Mouse (Mus musculus): ENCODE results near the gene Wrap73. TPM values are rescaled to one million over a fixed set of nuclear protein-coding genes. Genes with fewer than 3 reads are reported as not detected.

Wrap73 gene
- polyA plus RNA-seq, 2 experiments = 15.8 to 25.9 TPM

DNA sequence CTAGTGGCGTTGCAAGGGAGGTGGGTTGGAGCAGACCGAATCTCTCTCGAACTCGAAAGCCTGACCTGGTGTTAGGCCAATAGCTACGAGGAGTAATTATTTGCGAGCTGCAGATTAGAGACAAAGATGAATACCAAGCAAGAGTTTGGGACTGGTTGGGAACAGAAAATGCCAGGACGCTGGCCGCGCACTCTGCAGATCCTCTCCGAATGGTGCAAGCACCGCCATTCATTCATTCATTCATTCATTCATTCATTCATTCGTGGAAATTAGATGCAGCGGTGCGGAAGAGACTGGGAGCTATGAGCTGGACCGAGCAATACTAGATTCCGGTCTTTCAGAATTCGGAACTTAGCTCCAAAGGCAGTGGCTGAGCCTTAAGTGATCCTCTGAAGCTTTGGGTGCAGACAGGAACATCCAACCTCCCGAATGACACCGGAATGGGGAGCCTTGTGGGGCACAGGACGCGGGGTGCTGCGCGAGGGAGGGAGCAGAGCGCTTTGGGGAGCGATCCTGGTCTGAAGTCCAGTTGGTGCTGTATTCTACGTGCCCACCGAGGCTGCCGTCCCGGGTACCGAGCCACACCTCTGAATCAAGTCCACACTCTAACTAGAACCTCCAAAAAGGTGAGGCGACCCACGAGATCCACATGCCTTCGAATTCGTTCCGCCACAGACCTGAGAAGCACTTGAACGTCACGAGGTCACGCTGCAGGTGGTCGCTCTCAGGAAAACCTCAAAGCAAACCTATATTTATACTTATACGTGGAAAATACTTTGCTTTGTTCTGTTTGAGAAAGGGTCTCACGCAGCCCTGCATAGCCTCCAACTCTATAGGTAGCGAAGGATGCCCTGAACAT lies 934 bp upstream of the Wrap73 start:
- 3% methylated on average over 42 of the region's 42 CpGs for WGBS (ENCODE audit: insufficient replicate concordance)
- Histone ChIP-seq H3K27me3 (ENCODE audit: control insufficient read depth, insufficient read depth, low read length) (peaks cover 55% of the 10 kb centered on the region), H3K4me2 (ENCODE audit: low read depth) (peak overlapping the region; percentile 77), H3K9ac (replicated peaks) (no peak overlapping the region), H3K4me1 (replicated peaks; ENCODE audit: control insufficient read depth in 2 of 2, insufficient read depth in 2 of 2, low read length in 1 of 2) (peaks cover 8 to 9% of the 10 kb centered on the region in 2 experiments), H3K9me3 (ENCODE audit: control insufficient read depth, low read length) (no peaks in the 10 kb centered on the region), H3K36me3 (replicated peaks; ENCODE audit: control insufficient read depth, insufficient read depth, low read depth) (peaks cover 3% of the 10 kb centered on the region; the same call in 1 of the 2 replicates), H3K4me3 (ENCODE audit: insufficient read depth in 1 of 2, low read depth in 2 of 2, low read length in 2 of 2) (peak overlapping the region in 1 of 2 experiments; percentile 82; a peak in 2 of 4 replicates), H3K27ac (no peak overlapping the region)
- no peak for ATAC-seq (ENCODE audit: insufficient read depth)
- TF ChIP-seq CTCF (IDR thresholded peaks at IDR 0.05; ENCODE audit: low read depth) = no peak
- TF ChIP-seq EP300 (IDR thresholded peaks at IDR 0.05; ENCODE audit: low read depth) = no peak
- DNase-seq (ENCODE audit: low read depth in 3 of 3, low spot score in 3 of 3) = no peak

DNA sequence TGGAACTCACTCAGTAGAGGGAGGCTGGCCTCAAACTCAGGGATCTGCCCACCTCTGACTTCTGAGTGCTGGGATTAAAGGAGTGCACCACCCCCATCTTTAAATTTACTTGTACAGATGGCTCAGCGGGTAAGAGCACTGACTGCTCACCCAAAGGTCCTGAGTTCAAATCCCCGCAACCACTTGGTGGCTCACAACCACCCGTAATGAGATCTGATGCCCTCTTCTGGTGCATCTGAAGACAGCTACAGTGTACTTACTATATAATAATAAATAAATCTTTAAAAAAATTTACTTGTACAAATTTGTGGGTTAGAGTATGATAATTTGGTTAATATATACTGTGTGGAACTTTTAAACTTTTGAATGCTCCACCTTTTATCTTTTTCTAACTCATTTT lies 2.5 kb downstream of the Wrap73 start:
- no peak overlapping the region for H3K9ac ChIP-seq (replicated peaks)
- no peaks in the 10 kb centered on the region for H3K9me3 ChIP-seq (ENCODE audit: control insufficient read depth, low read length)
- peaks cover 8 to 9% of the 10 kb centered on the region in 2 experiments for H3K4me1 ChIP-seq (replicated peaks; ENCODE audit: control insufficient read depth in 2 of 2, insufficient read depth in 2 of 2, low read length in 1 of 2)
- WGBS (ENCODE audit: insufficient replicate concordance) = 78% methylated on average over 3 of the region's 3 CpGs
- TF ChIP-seq EP300 (IDR thresholded peaks at IDR 0.05; ENCODE audit: low read depth) = no peak
- no peak for TF ChIP-seq CTCF (IDR thresholded peaks at IDR 0.05; ENCODE audit: low read depth)
- no peak overlapping the region for H3K4me2 ChIP-seq (ENCODE audit: low read depth)
- ATAC-seq (ENCODE audit: insufficient read depth) (no peak), DNase-seq (ENCODE audit: low read depth in 3 of 3, low spot score in 3 of 3) (no peak)
- peaks cover 9% of the 10 kb centered on the region; the same call in 1 of the 2 replicates for H3K36me3 ChIP-seq (replicated peaks; ENCODE audit: control insufficient read depth, insufficient read depth, low read depth)
- no peak overlapping the region for H3K4me3 ChIP-seq (ENCODE audit: insufficient read depth in 1 of 2, low read depth in 2 of 2, low read length in 2 of 2)
- H3K27ac ChIP-seq = no peak overlapping the region
- peaks cover 23% of the 10 kb centered on the region for H3K27me3 ChIP-seq (ENCODE audit: control insufficient read depth, insufficient read depth, low read length)

DNA sequence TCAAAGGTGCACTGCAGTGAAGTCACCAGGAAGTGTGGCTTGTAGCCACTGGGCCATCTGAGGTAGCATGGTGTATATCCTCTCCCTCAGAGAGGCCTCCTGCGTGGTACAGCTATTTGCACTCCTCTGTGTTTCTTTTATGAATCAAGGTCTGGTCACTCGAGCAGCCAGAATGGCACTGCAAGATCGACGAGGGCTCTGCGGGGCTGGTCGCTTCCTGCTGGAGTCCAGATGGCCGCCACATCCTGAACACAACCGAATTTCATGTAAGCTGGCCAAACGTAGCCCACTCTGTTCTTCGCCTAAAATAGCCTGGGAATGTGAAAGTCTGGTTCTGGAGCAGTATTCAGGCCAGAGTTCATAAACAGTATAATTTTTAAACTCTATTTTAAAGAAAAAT lies 4.2 kb downstream of the Wrap73 start:
- peaks cover 15% of the 10 kb centered on the region; the same call in 1 of the 2 replicates for H3K36me3 ChIP-seq (replicated peaks; ENCODE audit: control insufficient read depth, insufficient read depth, low read depth)
- H3K4me2 ChIP-seq (ENCODE audit: low read depth) = no peak overlapping the region
- H3K4me3 ChIP-seq (ENCODE audit: insufficient read depth in 1 of 2, low read depth in 2 of 2, low read length in 2 of 2) = no peak overlapping the region
- DNase-seq (ENCODE audit: low read depth in 3 of 3, low spot score in 3 of 3) (no peak), ATAC-seq (ENCODE audit: insufficient read depth) (no peak)
- H3K9me3 ChIP-seq (ENCODE audit: control insufficient read depth, low read length) = no peaks in the 10 kb centered on the region
- H3K27ac ChIP-seq = no peak overlapping the region
- H3K9ac ChIP-seq (replicated peaks) = no peak overlapping the region
- peaks cover 8 to 9% of the 10 kb centered on the region in 2 experiments for H3K4me1 ChIP-seq (replicated peaks; ENCODE audit: control insufficient read depth in 2 of 2, insufficient read depth in 2 of 2, low read length in 1 of 2)
- peaks cover 7% of the 10 kb centered on the region for H3K27me3 ChIP-seq (ENCODE audit: control insufficient read depth, insufficient read depth, low read length)
- no peak for TF ChIP-seq CTCF (IDR thresholded peaks at IDR 0.05; ENCODE audit: low read depth)
- no peak for TF ChIP-seq EP300 (IDR thresholded peaks at IDR 0.05; ENCODE audit: low read depth)
- WGBS (ENCODE audit: insufficient replicate concordance) = 76% methylated on average over 10 of the region's 10 CpGs

DNA sequence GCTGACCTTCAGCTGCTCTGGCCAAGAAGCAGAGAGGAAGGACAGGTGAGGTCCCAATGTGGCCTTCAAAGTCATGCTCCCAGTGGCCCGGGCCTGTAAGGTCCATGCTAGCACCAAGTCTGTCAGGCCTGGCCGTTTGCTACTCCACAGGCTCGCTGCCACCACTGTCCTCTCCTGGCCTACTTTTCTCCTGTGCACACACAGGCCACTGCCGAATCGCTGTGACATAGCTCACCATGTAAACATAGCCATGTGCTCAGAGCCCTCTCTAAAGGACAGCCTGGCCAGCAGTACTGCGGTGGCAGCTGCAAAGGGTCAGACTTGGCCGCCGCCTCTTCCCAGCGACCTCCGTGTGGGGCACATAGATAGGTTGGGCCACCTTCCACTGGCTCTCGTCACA lies 11.9 kb downstream of the Wrap73 start:
- H3K4me1 ChIP-seq (replicated peaks; ENCODE audit: control insufficient read depth in 2 of 2, insufficient read depth in 2 of 2, low read length in 1 of 2) = peaks cover 0 to under 1% of the 10 kb centered on the region in 2 experiments; a peak in 3 of 4 replicates
- ATAC-seq (ENCODE audit: insufficient read depth) (no peak), DNase-seq (ENCODE audit: low read depth in 3 of 3, low spot score in 3 of 3) (no peak)
- H3K4me2 ChIP-seq (ENCODE audit: low read depth) = no peak overlapping the region
- no peaks in the 10 kb centered on the region for H3K27me3 ChIP-seq (ENCODE audit: control insufficient read depth, insufficient read depth, low read length)
- H3K9me3 ChIP-seq (ENCODE audit: control insufficient read depth, low read length) = no peaks in the 10 kb centered on the region
- H3K27ac ChIP-seq = no peak overlapping the region
- H3K9ac ChIP-seq (replicated peaks) = no peak overlapping the region
- H3K36me3 ChIP-seq (replicated peaks; ENCODE audit: control insufficient read depth, insufficient read depth, low read depth) = peaks cover 45% of the 10 kb centered on the region
- 77% methylated on average over 11 of the region's 11 CpGs for WGBS (ENCODE audit: insufficient replicate concordance)
- H3K4me3 ChIP-seq (ENCODE audit: insufficient read depth in 1 of 2, low read depth in 2 of 2, low read length in 2 of 2) = no peak overlapping the region
- no peak for TF ChIP-seq CTCF (IDR thresholded peaks at IDR 0.05; ENCODE audit: low read depth)
- TF ChIP-seq EP300 (IDR thresholded peaks at IDR 0.05; ENCODE audit: low read depth) = no peak

DNA sequence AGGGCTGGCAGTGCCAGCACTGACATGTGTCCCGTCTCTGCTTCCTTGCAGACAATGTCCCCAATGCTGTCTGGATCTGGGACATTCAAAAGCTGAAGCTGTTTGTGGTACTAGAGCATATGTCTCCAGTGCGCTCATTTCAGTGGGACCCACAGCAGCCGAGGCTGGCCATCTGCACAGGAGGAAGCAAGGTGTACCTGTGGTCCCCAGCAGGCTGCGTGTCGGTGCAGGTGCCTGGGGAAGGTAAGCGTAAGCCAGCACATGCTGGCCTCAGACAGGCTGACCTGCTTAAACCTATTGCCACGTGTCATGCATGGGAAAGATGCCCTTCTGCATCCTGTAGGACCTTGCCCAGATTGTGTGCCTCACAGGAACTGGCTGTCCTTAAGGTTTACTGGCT lies 13.9 kb downstream of the Wrap73 start:
- Histone ChIP-seq H3K4me3 (ENCODE audit: insufficient read depth in 1 of 2, low read depth in 2 of 2, low read length in 2 of 2) (no peak overlapping the region), H3K4me2 (ENCODE audit: low read depth) (no peak overlapping the region), H3K9ac (replicated peaks) (no peak overlapping the region), H3K27me3 (ENCODE audit: control insufficient read depth, insufficient read depth, low read length) (no peaks in the 10 kb centered on the region), H3K4me1 (replicated peaks; ENCODE audit: control insufficient read depth in 2 of 2, insufficient read depth in 2 of 2, low read length in 1 of 2) (peaks cover 6 to 7% of the 10 kb centered on the region in 2 experiments), H3K36me3 (replicated peaks; ENCODE audit: control insufficient read depth, insufficient read depth, low read depth) (peaks cover 38% of the 10 kb centered on the region), H3K27ac (no peak overlapping the region), H3K9me3 (ENCODE audit: control insufficient read depth, low read length) (no peaks in the 10 kb centered on the region)
- 80% methylated on average over 7 of the region's 7 CpGs for WGBS (ENCODE audit: insufficient replicate concordance)
- DNase-seq (ENCODE audit: low read depth in 3 of 3, low spot score in 3 of 3) (no peak), ATAC-seq (ENCODE audit: insufficient read depth) (no peak)
- TF ChIP-seq CTCF (IDR thresholded peaks at IDR 0.05; ENCODE audit: low read depth) (no peak), EP300 (IDR thresholded peaks at IDR 0.05; ENCODE audit: low read depth) (no peak)

Data from liver, embryonic 14.5 days (tissue).